Mouse (Mus musculus) myocyte (in vitro differentiated cells): ENCODE results near the gene AB124611.

Experiments used
- CEBPB ChIP-seq: IDR thresholded peaks from 2 replicates; pipeline ENCODE4 v1.6.1; 2011; ENCODE audit warnings: mild to moderate bottlenecking, moderate library complexity; ENCODE audit not compliant: poor library complexity, insufficient read depth, severe bottlenecking
- E2F4 ChIP-seq: IDR thresholded peaks from one replicate; pipeline ENCODE4 v1.6.1; 2011; ENCODE audit warnings: mild to moderate bottlenecking, control low read depth, moderate library complexity; ENCODE audit not compliant: insufficient read depth
- POLR2A ChIP-seq: IDR thresholded peaks from one replicate; pipeline ENCODE4 v1.6.1; 2011; ENCODE audit warnings: low read depth, mild to moderate bottlenecking, control low read depth, moderate library complexity; ENCODE audit not compliant: insufficient read length
- POLR2AphosphoS2 ChIP-seq: IDR thresholded peaks from one replicate; pipeline ENCODE4 v1.6.1; 2011; ENCODE audit warnings: low read depth, control low read depth; ENCODE audit not compliant: insufficient read length

- TF ChIP-seq POLR2A (no peak), CEBPB (no peak), POLR2AphosphoS2 (no peak), E2F4 (no peak)
Measured at GRCm38 (mm10) chr9:21539981-21540753, 14.2 kb downstream of the AB124611 start.
